Mouse (Mus musculus) cortical plate, adult 2 months (tissue): ENCODE measurements around the gene Olfm1.

ENCODE experiments used
- CTCF ChIP-seq: fragments of 200-500 bp; IDR thresholded peaks from 2 replicates; pipeline ENCODE4 v1.5.1; 2011; ENCODE audit warnings: mild to moderate bottlenecking, control low read depth, low read length; ENCODE audit not compliant: insufficient read depth; ENCODE audit errors: extremely low read depth
- POLR2A ChIP-seq: fragments of 200-500 bp; IDR thresholded peaks from 2 replicates; pipeline ENCODE4 v1.6.1; 2011; ENCODE audit warnings: mild to moderate bottlenecking, low read length, control low read depth; ENCODE audit not compliant: insufficient read depth; ENCODE audit errors: extremely low read depth

DNA sequence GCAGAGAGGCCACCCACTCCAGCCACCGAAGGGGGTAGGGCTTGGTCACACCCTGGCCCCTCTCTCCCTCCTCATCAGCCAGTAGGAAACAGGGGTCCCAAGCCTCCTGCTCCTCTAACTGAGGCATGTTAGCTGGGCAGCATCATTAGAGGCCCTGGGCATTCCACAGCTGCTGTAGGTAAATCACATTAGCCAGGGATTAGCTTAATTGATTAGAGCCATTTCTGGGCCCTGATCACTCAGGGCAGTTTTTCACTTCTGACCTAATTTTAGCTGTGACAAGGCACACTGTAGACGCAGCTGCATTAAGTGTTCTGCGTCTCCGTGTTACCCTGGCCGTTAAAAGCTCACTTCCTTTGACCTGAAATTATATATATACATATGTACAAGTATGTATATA, 20.1 kb downstream of the Olfm1 start:
- TF ChIP-seq POLR2A (no peak), CTCF (no peak)
